Mouse (Mus musculus): Measurements from ENCODE around the gene R3hdm2. TPM values are rescaled to one million over a fixed set of nuclear protein-coding genes. Genes with fewer than 3 reads are reported as not detected.

The R3hdm2 gene
- 93.8 and 101 TPM in 2 replicates for polyA plus RNA-seq (2012; rRNA removed)

DNA sequence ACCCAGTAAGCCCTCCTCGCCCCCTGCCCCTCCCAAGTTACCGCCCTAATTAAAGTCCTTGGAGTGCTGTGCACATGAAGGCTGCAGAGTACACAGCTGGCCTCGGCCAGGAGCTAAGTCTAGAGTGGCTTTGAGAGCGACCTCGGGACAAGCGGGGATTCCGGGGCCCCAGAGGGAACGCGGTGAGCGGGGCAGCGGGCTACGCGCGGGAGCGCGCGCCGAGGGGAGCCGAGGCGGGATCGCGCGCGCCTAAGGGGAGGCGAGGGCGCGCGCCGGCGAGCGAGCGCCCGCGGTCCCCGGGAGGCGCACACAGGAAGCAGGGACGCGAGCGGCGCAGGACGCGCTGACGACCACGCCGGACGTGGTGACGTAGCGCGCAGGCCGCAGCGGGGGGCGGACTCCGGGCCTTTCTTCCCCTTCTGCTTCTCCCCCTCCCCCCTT lies at the start of gene R3hdm2:
Gene R3hdm2, plus strand, starts transcription at position 77 of the 441 bp plus-strand sequence.
- Histone ChIP-seq H3K36me3 (ENCODE audit: control insufficient read depth, insufficient read depth, low read length) (no peaks in the 10 kb centered on the region), H3K4me3 (ENCODE audit: insufficient read depth, low read depth, low read length) (peak within 1 kb of the TSS; percentile 92), H3K27ac (ENCODE audit: insufficient read depth, low read depth, low read length) (peak within 1 kb of the TSS; percentile 86), H3K4me1 (ENCODE audit: control insufficient read depth, insufficient read depth, low read length) (peaks cover 10% of the 10 kb centered on the region), H3K27me3 (replicated peaks; ENCODE audit: control insufficient read depth, insufficient read depth, low read length) (no peaks in the 10 kb centered on the region)
- DNase-seq: peak; percentile 95
- whole genome bisulfite sequencing: under 1% methylated on average over 53 of the region's 53 CpGs
- TF ChIP-seq CTCF (conservative IDR thresholded peaks at IDR 0.05; ENCODE audit: insufficient read depth, insufficient read length, low read depth, low read length) (no peak), POLR2A (IDR thresholded peaks at IDR 0.05; ENCODE audit: low read depth, low read length) (no peak)

DNA sequence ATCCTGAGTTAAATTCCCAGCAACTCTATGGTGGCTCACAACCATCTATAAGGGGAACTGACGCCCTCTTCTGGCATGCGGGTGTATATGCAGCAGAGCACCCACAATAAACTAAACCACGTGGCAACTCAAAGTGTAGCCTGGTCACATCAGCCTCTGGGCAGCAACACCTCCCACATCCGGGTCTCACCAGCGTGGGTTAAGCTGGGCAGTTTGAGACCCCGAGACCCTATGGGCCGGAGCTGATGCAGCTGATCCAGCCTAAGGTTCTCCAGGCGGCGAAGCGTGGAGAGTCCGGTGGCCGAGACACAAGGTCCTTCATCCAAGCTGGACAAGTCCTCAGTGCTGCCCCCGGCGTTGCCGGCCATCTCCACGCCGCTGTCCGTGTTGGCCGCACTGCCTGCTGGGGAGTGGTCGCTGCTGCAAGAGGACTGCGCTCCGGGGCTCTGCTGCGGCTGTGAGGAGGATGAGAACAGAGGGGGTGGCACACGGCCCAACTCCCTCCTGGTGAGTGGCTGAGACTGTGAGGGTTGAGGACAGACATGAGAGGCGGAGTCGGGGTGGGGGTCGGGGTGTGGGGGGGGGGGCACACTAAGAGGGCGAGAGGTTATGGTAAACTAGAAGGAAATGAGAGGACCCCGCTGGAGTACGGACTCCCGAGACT lies 47.8 kb upstream of the R3hdm2 start:
- Histone ChIP-seq H3K4me3 (ENCODE audit: insufficient read depth, low read depth, low read length) (no peak overlapping the region), H3K36me3 (ENCODE audit: control insufficient read depth, insufficient read depth, low read length) (no peaks in the 10 kb centered on the region), H3K27ac (ENCODE audit: insufficient read depth, low read depth, low read length) (no peak overlapping the region), H3K27me3 (replicated peaks; ENCODE audit: control insufficient read depth, insufficient read depth, low read length) (no peaks in the 10 kb centered on the region), H3K4me1 (ENCODE audit: control insufficient read depth, insufficient read depth, low read length) (no peaks in the 10 kb centered on the region)
- no peak for TF ChIP-seq POLR2A (IDR thresholded peaks at IDR 0.05; ENCODE audit: low read depth, low read length)
- 0 out of 2 replicates have a peak, but pooled peaks have one; percentile 21 for TF ChIP-seq CTCF (conservative IDR thresholded peaks at IDR 0.05; ENCODE audit: insufficient read depth, insufficient read length, low read depth, low read length)
- 33% methylated on average over 31 of the region's 31 CpGs for whole genome bisulfite sequencing
- no peak for DNase-seq

DNA sequence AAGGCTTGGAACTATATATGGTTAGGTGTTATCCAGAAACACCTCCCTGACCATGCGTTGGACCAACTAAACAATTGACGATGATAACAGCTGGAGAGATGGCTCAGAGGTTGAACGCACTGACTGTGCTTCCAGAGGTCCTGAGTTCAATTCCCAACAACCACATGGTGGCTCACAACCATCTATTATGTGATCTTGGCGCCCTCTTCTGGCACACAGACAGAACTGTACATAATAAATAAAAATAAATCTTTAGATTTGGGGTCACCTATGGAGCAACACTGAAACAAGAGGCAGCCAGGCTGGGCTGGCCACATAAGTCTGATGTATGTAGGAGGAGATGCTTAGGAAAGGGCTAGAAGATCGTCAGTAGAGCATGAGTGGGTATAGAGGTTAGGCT lies 47.0 kb upstream of the R3hdm2 start:
- Histone ChIP-seq H3K27ac (ENCODE audit: insufficient read depth, low read depth, low read length) (no peak overlapping the region), H3K4me3 (ENCODE audit: insufficient read depth, low read depth, low read length) (no peak overlapping the region), H3K36me3 (ENCODE audit: control insufficient read depth, insufficient read depth, low read length) (no peaks in the 10 kb centered on the region), H3K27me3 (replicated peaks; ENCODE audit: control insufficient read depth, insufficient read depth, low read length) (no peaks in the 10 kb centered on the region), H3K4me1 (ENCODE audit: control insufficient read depth, insufficient read depth, low read length) (no peaks in the 10 kb centered on the region)
- 73% methylated on average over 5 of the region's 5 CpGs for WGBS
- TF ChIP-seq POLR2A (IDR thresholded peaks at IDR 0.05; ENCODE audit: low read depth, low read length) (no peak), CTCF (conservative IDR thresholded peaks at IDR 0.05; ENCODE audit: insufficient read depth, insufficient read length, low read depth, low read length) (peak; percentile 35; the same call in 1 of the 2 replicates)
- peak; percentile 21 for DNase-seq

DNA sequence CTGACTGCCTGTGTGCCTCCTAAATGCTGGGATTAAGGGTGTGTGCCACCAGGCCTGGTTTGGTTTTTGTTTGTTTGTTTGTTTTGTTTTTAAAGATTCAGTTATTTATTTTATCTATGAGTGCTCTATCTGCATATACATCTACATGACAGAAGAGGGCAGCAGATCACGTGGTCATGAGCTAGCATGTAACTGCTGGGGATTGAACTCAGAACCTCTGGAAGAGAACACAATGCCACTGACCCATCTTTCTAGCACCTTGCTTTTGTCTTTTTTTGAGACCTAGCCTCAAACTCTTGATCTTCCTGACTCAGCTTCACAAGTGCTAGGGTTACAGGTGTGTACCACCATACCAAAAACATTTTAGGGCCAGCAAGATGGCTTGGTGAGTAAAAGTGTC lies 44.9 kb upstream of the R3hdm2 start:
- no peak for DNase-seq
- Histone ChIP-seq H3K4me1 (ENCODE audit: control insufficient read depth, insufficient read depth, low read length) (peaks cover 3% of the 10 kb centered on the region), H3K27ac (ENCODE audit: insufficient read depth, low read depth, low read length) (no peak overlapping the region)

DNA sequence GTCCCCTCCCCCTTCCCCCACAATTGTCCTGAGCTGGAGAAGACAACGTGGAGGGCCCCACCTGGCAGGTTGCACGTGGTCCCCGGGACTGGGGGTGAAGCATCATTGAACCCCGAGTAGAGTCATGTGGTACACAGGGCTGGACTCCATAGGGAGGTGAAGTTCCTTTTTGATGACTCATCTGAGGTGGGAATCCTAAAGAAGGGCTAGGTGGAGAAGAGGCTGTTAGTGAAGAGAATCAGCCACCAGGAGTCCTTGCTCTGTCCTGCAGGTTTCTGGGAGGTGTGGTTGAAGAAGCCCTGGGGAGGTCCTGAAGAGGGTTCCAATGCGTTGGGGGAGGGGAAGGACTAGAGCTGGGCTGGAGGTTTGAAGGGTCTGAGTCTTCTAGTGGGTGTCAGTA lies 43.2 kb upstream of the R3hdm2 start:
- Histone ChIP-seq H3K27ac (ENCODE audit: insufficient read depth, low read depth, low read length) (no peak overlapping the region), H3K36me3 (ENCODE audit: control insufficient read depth, insufficient read depth, low read length) (no peaks in the 10 kb centered on the region), H3K4me3 (ENCODE audit: insufficient read depth, low read depth, low read length) (no peak overlapping the region), H3K4me1 (ENCODE audit: control insufficient read depth, insufficient read depth, low read length) (peaks cover 3% of the 10 kb centered on the region), H3K27me3 (replicated peaks; ENCODE audit: control insufficient read depth, insufficient read depth, low read length) (peaks cover 3% of the 10 kb centered on the region; the same call in 1 of the 2 replicates)
- no peak for DNase-seq
- no peak for TF ChIP-seq POLR2A (IDR thresholded peaks at IDR 0.05; ENCODE audit: low read depth, low read length)
- TF ChIP-seq CTCF (conservative IDR thresholded peaks at IDR 0.05; ENCODE audit: insufficient read depth, insufficient read length, low read depth, low read length): no peak
- 53% methylated on average over 5 of the region's 5 CpGs for WGBS

More for the DNA sequence above, 44.9 kb upstream of the R3hdm2 start:
- H3K27me3 ChIP-seq (replicated peaks; ENCODE audit: control insufficient read depth, insufficient read depth, low read length): no peaks in the 10 kb centered on the region; the same call in 1 of the 2 replicates
- 66% methylated on average over 1 of the region's 1 CpGs for WGBS
- no peaks in the 10 kb centered on the region for H3K36me3 ChIP-seq (ENCODE audit: control insufficient read depth, insufficient read depth, low read length)
- H3K4me3 ChIP-seq (ENCODE audit: insufficient read depth, low read depth, low read length): no peak overlapping the region
- TF ChIP-seq CTCF (conservative IDR thresholded peaks at IDR 0.05; ENCODE audit: insufficient read depth, insufficient read length, low read depth, low read length): no peak
- TF ChIP-seq POLR2A (IDR thresholded peaks at IDR 0.05; ENCODE audit: low read depth, low read length): no peak

DNA sequence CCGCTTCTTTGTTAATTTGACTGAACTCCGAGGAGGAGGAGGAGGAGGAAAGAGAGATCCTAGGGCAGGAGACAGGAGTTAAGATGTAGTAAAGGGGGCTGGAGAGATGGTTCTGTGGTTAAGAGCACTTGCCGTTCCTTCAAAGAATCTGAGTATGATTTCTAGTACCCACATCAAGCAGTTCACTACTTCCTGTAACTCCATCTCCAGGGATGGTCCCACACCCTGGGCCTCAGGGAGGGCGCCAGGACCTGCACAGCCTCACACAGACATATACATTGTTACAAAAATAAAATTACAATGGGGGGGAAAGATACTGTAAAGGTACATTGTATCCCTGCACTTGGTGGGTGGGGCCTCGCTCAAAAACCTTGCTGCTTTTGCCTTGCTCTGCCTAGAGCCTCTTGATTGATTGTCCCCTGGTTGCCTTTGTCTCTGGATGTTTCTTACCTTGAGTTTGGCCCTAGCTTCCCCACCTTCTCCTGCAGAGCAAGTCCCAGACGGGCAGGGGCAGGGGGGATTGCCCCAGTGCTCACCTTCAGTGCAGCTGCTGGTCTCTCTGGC lies 42.5 kb upstream of the R3hdm2 start:
- TF ChIP-seq POLR2A (IDR thresholded peaks at IDR 0.05; ENCODE audit: low read depth, low read length) (no peak), CTCF (conservative IDR thresholded peaks at IDR 0.05; ENCODE audit: insufficient read depth, insufficient read length, low read depth, low read length) (no peak)

More for the DNA sequence above, 42.5 kb upstream of the R3hdm2 start:
- Histone ChIP-seq H3K4me3 (ENCODE audit: insufficient read depth, low read depth, low read length) (no peak overlapping the region), H3K27ac (ENCODE audit: insufficient read depth, low read depth, low read length) (no peak overlapping the region), H3K4me1 (ENCODE audit: control insufficient read depth, insufficient read depth, low read length) (peaks cover 3% of the 10 kb centered on the region), H3K36me3 (ENCODE audit: control insufficient read depth, insufficient read depth, low read length) (no peaks in the 10 kb centered on the region), H3K27me3 (replicated peaks; ENCODE audit: control insufficient read depth, insufficient read depth, low read length) (peaks cover 3% of the 10 kb centered on the region; the same call in 1 of the 2 replicates)
- WGBS: 77% methylated on average over 6 of the region's 6 CpGs
- no peak for DNase-seq
